Mouse (Mus musculus): ENCODE measurements around the gene Gan.

- TF ChIP-seq CTCF (IDR thresholded peaks at IDR 0.05; ENCODE audit: low read depth) (peak; percentile 97), EP300 (IDR thresholded peaks at IDR 0.05; ENCODE audit: low read depth) (peak; percentile 95)
Observed at GRCm38 (mm10) chr8:117198141-117198935, 40.4 kb downstream of the Gan start.
